Mouse (Mus musculus) thymus, postnatal 4 days (tissue): Measurements from ENCODE around the gene Farsa.

Experiments used
- DNase-seq: peaks from one replicate; pipeline ENCODE4 v3.0.0; 2021

The Farsa gene

GRCm38 (mm10) chr8:84834866-84835855 is 21.6 kb upstream of the Farsa start:
- DNase-seq: no peak

GRCm38 (mm10) chr8:84837149-84837911 is 19.5 kb upstream of the Farsa start:
- no peak for DNase-seq

- no peak for DNase-seq
These were observed 18.8 kb upstream of the Farsa start for GRCm38 (mm10) chr8:84837912-84838470.

- DNase-seq: no peak
These were observed 18.3 kb upstream of the Farsa start for GRCm38 (mm10) chr8:84838513-84838912.

- DNase-seq: no peak
These were observed 17.4 kb upstream of the Farsa start for GRCm38 (mm10) chr8:84839411-84839810.

GRCm38 (mm10) chr8:84839875-84840247 is 16.9 kb upstream of the Farsa start:
- DNase-seq: no peak

- DNase-seq: peak; percentile 92
These were observed 16.4 kb upstream of the Farsa start, which contains the start of gene Rad23a for GRCm38 (mm10) chr8:84840248-84840999. Gene Rad23a (minus strand): TSS chr8:84840665.

- DNase-seq: no peak
These were observed 15.3 kb upstream of the Farsa start for GRCm38 (mm10) chr8:84841514-84841913.

GRCm38 (mm10) chr8:84844397-84845070 is 12.3 kb upstream of the Farsa start:
- no peak for DNase-seq

- DNase-seq: peak; percentile 45
These were observed 11.3 kb upstream of the Farsa start for GRCm38 (mm10) chr8:84845355-84846093.

- DNase-seq: no peak
These were observed 10.6 kb upstream of the Farsa start for GRCm38 (mm10) chr8:84846094-84846721.

GRCm38 (mm10) chr8:84846722-84847572 is 9.8 kb upstream of the Farsa start, which contains the start of gene Calr:
Gene Calr (minus strand): TSS chr8:84846934.
- peak; percentile 99 for DNase-seq

- DNase-seq: no peak
These were observed 8.9 kb upstream of the Farsa start for GRCm38 (mm10) chr8:84847684-84848435.

- DNase-seq: no peak
These were observed 355 bp upstream of the Farsa start for GRCm38 (mm10) chr8:84856434-84856833.

- DNase-seq: peak; percentile 95
These were observed 14.9 kb downstream of the Farsa start, which contains the start of gene Syce2 for GRCm38 (mm10) chr8:84871376-84872308. Gene Syce2 (plus strand): TSS chr8:84872111.

GRCm38 (mm10) chr8:84872309-84872965 is 15.6 kb downstream of the Farsa start:
- DNase-seq: peak; percentile 60

GRCm38 (mm10) chr8:84873016-84873415 is 16.2 kb downstream of the Farsa start:
- DNase-seq: no peak
